Mouse (Mus musculus) lung, embryonic 16.5 days (tissue): ENCODE data around the gene Aagab. TPM values are rescaled to one million over a fixed set of nuclear protein-coding genes. Genes with fewer than 3 reads are reported as not detected.

Source experiments
- ATAC-seq: fragments of 200-750 bp; cut with Nextera tagmentation; 2 replicates; pipeline ENCODE4 v1.8.0; 2017; ENCODE audit warnings: low read depth, mild to moderate bottlenecking, moderate library complexity
- H3K27ac ChIP-seq: fragments of 300-500 bp; sonication (generic); 2 replicates; pipeline ENCODE4 v1.5.1; 2014; ENCODE audit warnings: mild to moderate bottlenecking, control low read depth, low read length
- H3K27me3 ChIP-seq: fragments of 300-500 bp; sonication (generic); 2 replicates; pipeline ENCODE4 v1.6.1; 2014; ENCODE audit warnings: low read depth, low read length, mixed read lengths; ENCODE audit not compliant: control insufficient read depth, insufficient read depth
- H3K36me3 ChIP-seq: fragments of 300-500 bp; sonication (generic); 2 replicates; pipeline ENCODE4 v1.6.1; 2014; ENCODE audit warnings: low read length; ENCODE audit not compliant: control insufficient read depth, insufficient read depth
- H3K4me1 ChIP-seq: fragments of 300-500 bp; sonication (generic); replicated peaks from 2 replicates; pipeline ENCODE4 v1.6.1; 2014; ENCODE audit warnings: low read length, mixed read lengths; ENCODE audit not compliant: control insufficient read depth, insufficient read depth
- H3K4me2 ChIP-seq: fragments of 300-500 bp; sonication (generic); 2 replicates; pipeline ENCODE4 v1.6.1; 2014; ENCODE audit warnings: low read depth, low read length, control low read depth
- H3K4me3 ChIP-seq: fragments of 300-500 bp; sonication (generic); 2 replicates; pipeline ENCODE4 v1.5.1; 2014; ENCODE audit warnings: mild to moderate bottlenecking, low read length, control low read depth
- H3K9ac ChIP-seq: fragments of 300-500 bp; sonication (generic); 2 replicates; pipeline ENCODE4 v1.6.1; 2014; ENCODE audit warnings: low read length, control low read depth
- H3K9me3 ChIP-seq: fragments of 300-500 bp; sonication (generic); 2 replicates; pipeline ENCODE4 v1.6.1; 2016; ENCODE audit warnings: low read length; ENCODE audit not compliant: control insufficient read depth
- WGBS: fragments of 180-500 bp; shearing (Covaris S2); extraction: QIAGEN DNeasy Blood & Tissue Kit; methylation state at CpG from one replicate; pipeline ENCODE4 v1.1.7; 2014; 5-methylcytosine and 5-hydroxymethylcytosine counted together
- polyA plus RNA-seq: library from polyadenylated mRNA; unstranded; fragments of >200 nt; fragmentation: Nextera tagmentation; extraction: Ambion mirVana; gene quantifications from 2 replicates; pipeline ENCODE4 v1.2.1, GENCODE M21; 2015

Aagab gene
- polyA plus RNA-seq, 1 experiment from 2014 or later = 30.1 TPM

GRCm38 (mm10) chr9:63660061-63660460, 57.6 kb downstream of the Aagab start:
- H3K27ac ChIP-seq = no peak overlapping the region
- peaks cover 16% of the 10 kb centered on the region for H3K36me3 ChIP-seq
- no peaks in the 10 kb centered on the region for H3K27me3 ChIP-seq
- no peak for ATAC-seq
- 87% methylated on average over 4 of the region's 4 CpGs for WGBS
- peaks cover 3% of the 10 kb centered on the region; the same call in 1 of the 2 replicates for H3K9me3 ChIP-seq
- H3K4me2 ChIP-seq = no peak overlapping the region
- H3K4me3 ChIP-seq = no peak overlapping the region
- no peak overlapping the region for H3K9ac ChIP-seq
- H3K4me1 ChIP-seq = peaks cover 38% of the 10 kb centered on the region

- H3K4me1 ChIP-seq = peaks cover 40% of the 10 kb centered on the region
- H3K9ac ChIP-seq = no peak overlapping the region
- no peak overlapping the region for H3K4me2 ChIP-seq
- WGBS = 90% methylated on average over 3 of the region's 3 CpGs
- peaks cover 3% of the 10 kb centered on the region; the same call in 1 of the 2 replicates for H3K9me3 ChIP-seq
- H3K27me3 ChIP-seq = no peaks in the 10 kb centered on the region
- H3K4me3 ChIP-seq = no peak overlapping the region
- peaks cover 13% of the 10 kb centered on the region for H3K36me3 ChIP-seq
- H3K27ac ChIP-seq = no peak overlapping the region
- ATAC-seq = no peak
These were observed 58.2 kb downstream of the Aagab start for GRCm38 (mm10) chr9:63660691-63661090.

GRCm38 (mm10) chr9:63662759-63663158, 60.3 kb downstream of the Aagab start:
- Histone ChIP-seq H3K4me1 (peaks cover 47% of the 10 kb centered on the region), H3K4me3 (no peak overlapping the region), H3K9me3 (peaks cover 3% of the 10 kb centered on the region; the same call in 1 of the 2 replicates), H3K9ac (no peak overlapping the region), H3K27ac (no peak overlapping the region), H3K36me3 (peaks cover 13% of the 10 kb centered on the region), H3K27me3 (no peaks in the 10 kb centered on the region), H3K4me2 (no peak overlapping the region)
- 46% methylated on average over 7 of the region's 7 CpGs for WGBS
- no peak for ATAC-seq

GRCm38 (mm10) chr9:63663222-63663621, 60.8 kb downstream of the Aagab start:
- H3K27me3 ChIP-seq = no peaks in the 10 kb centered on the region

GRCm38 (mm10) chr9:63664300-63664745, 61.9 kb downstream of the Aagab start:
- Histone ChIP-seq H3K27ac (peak overlapping the region; percentile 68), H3K4me3 (no peak overlapping the region), H3K4me2 (no peak overlapping the region), H3K9ac (no peak overlapping the region), H3K36me3 (peaks cover 13% of the 10 kb centered on the region), H3K4me1 (peaks cover 55% of the 10 kb centered on the region), H3K9me3 (peaks cover 3% of the 10 kb centered on the region; the same call in 1 of the 2 replicates), H3K27me3 (no peaks in the 10 kb centered on the region)
- WGBS = 67% methylated on average over 2 of the region's 2 CpGs
- ATAC-seq = no peak

More at GRCm38 (mm10) chr9:63663222-63663621, 60.8 kb downstream of the Aagab start:
- H3K4me2 ChIP-seq = no peak overlapping the region
- 47% methylated on average over 10 of the region's 10 CpGs for WGBS
- peaks cover 13% of the 10 kb centered on the region for H3K36me3 ChIP-seq
- no peak overlapping the region for H3K27ac ChIP-seq
- peaks cover 50% of the 10 kb centered on the region for H3K4me1 ChIP-seq
- H3K4me3 ChIP-seq = no peak overlapping the region
- no peak for ATAC-seq
- peaks cover 3% of the 10 kb centered on the region; the same call in 1 of the 2 replicates for H3K9me3 ChIP-seq
- H3K9ac ChIP-seq = no peak overlapping the region

GRCm38 (mm10) chr9:63664792-63665646, 62.6 kb downstream of the Aagab start:
- H3K27me3 ChIP-seq = no peaks in the 10 kb centered on the region
- peak overlapping the region; percentile 68 for H3K27ac ChIP-seq
- ATAC-seq = peak; percentile 77
- H3K4me2 ChIP-seq = no peak overlapping the region
- H3K9me3 ChIP-seq = peaks cover 3% of the 10 kb centered on the region; the same call in 1 of the 2 replicates
- H3K4me3 ChIP-seq = no peak overlapping the region
- H3K4me1 ChIP-seq = peaks cover 54% of the 10 kb centered on the region
- H3K9ac ChIP-seq = no peak overlapping the region
- WGBS = 34% methylated on average over 13 of the region's 13 CpGs
- peaks cover 13% of the 10 kb centered on the region for H3K36me3 ChIP-seq

GRCm38 (mm10) chr9:63666612-63667372, 64.3 kb downstream of the Aagab start:
- Histone ChIP-seq H3K9ac (no peak overlapping the region), H3K4me2 (no peak overlapping the region), H3K4me1 (peaks cover 54% of the 10 kb centered on the region)

GRCm38 (mm10) chr9:63667373-63667724, 64.9 kb downstream of the Aagab start:
- H3K4me2 ChIP-seq = no peak overlapping the region
- H3K9me3 ChIP-seq = peaks cover 3% of the 10 kb centered on the region; the same call in 1 of the 2 replicates
- WGBS = 64% methylated on average over 8 of the region's 8 CpGs
- peak overlapping the region; percentile 24; the same call in 1 of the 2 replicates for H3K27ac ChIP-seq
- H3K36me3 ChIP-seq = 0 out of 2 replicates have a peak, but pooled peaks cover 5% of the 10 kb centered on the region
- H3K9ac ChIP-seq = no peak overlapping the region
- peaks cover 55% of the 10 kb centered on the region for H3K4me1 ChIP-seq
- no peaks in the 10 kb centered on the region for H3K27me3 ChIP-seq
- no peak for ATAC-seq
- no peak overlapping the region for H3K4me3 ChIP-seq

More at GRCm38 (mm10) chr9:63666612-63667372, 64.3 kb downstream of the Aagab start:
- Histone ChIP-seq H3K9me3 (peaks cover 3% of the 10 kb centered on the region; the same call in 1 of the 2 replicates), H3K27ac (peak overlapping the region; percentile 24; the same call in 1 of the 2 replicates), H3K36me3 (0 out of 2 replicates have a peak, but pooled peaks cover 7% of the 10 kb centered on the region), H3K27me3 (no peaks in the 10 kb centered on the region), H3K4me3 (no peak overlapping the region)
- peak; percentile 26; the same call in 1 of the 2 replicates for ATAC-seq
- 48% methylated on average over 18 of the region's 18 CpGs for WGBS

- WGBS = 87% methylated on average over 1 of the region's 1 CpGs
- Histone ChIP-seq H3K4me3 (no peak overlapping the region), H3K27ac (no peak overlapping the region), H3K4me1 (peaks cover 55% of the 10 kb centered on the region), H3K4me2 (no peak overlapping the region), H3K9me3 (peaks cover 3% of the 10 kb centered on the region; the same call in 1 of the 2 replicates), H3K27me3 (no peaks in the 10 kb centered on the region), H3K36me3 (no peaks in the 10 kb centered on the region), H3K9ac (no peak overlapping the region)
- ATAC-seq = no peak
These were observed 66.2 kb downstream of the Aagab start for GRCm38 (mm10) chr9:63668621-63669020.
